Mouse (Mus musculus) adrenal gland, postnatal 36 days (tissue): ENCODE measurements around the gene Dock6. TPM values are rescaled to one million over a fixed set of nuclear protein-coding genes. Genes with fewer than 3 reads are reported as not detected.
A peak's percentile ranks its signal among the peaks of the same experiment; 100 is the strongest.
"Not testable (repeated sequence)": the region's sequence is repeated elsewhere in the genome, so short reads cannot be mapped to it uniquely, and the experiment has no call there.

Source experiments
- DNase-seq, 2 experiments: peaks; one replicate each; pipeline ENCODE4 v3.0.0; 2021; ENCODE audit warnings: mixed read lengths in 1 of 2
- long read RNA-seq, 2 experiments: library from polyadenylated mRNA; stranded (forward); transcript quantifications; one replicate each; pipeline ENCODE4 v2.0.0; 2021; ENCODE audit warnings: borderline sequencing depth in 2 of 2
- total RNA-seq, 2 experiments: library from RNA; stranded (reverse); gene quantifications; 2 replicates each; pipeline ENCODE4 v1.2.3; 2021

Gene Dock6
- total RNA-seq, result 10 to 100 TPM; 31.2 to 40.7 TPM
- long read RNA-seq, experiment 1, partial matches to known transcripts, result 0 of 1 reads
- long read RNA-seq, experiment 1, other reads (novel, unspliced or antisense), result 1 of 1 reads
- long read RNA-seq, experiment 2, partial matches to known transcripts, result 0 of 1 reads
- long read RNA-seq, experiment 2, other reads (novel, unspliced or antisense), result 1 of 1 reads

DNA sequence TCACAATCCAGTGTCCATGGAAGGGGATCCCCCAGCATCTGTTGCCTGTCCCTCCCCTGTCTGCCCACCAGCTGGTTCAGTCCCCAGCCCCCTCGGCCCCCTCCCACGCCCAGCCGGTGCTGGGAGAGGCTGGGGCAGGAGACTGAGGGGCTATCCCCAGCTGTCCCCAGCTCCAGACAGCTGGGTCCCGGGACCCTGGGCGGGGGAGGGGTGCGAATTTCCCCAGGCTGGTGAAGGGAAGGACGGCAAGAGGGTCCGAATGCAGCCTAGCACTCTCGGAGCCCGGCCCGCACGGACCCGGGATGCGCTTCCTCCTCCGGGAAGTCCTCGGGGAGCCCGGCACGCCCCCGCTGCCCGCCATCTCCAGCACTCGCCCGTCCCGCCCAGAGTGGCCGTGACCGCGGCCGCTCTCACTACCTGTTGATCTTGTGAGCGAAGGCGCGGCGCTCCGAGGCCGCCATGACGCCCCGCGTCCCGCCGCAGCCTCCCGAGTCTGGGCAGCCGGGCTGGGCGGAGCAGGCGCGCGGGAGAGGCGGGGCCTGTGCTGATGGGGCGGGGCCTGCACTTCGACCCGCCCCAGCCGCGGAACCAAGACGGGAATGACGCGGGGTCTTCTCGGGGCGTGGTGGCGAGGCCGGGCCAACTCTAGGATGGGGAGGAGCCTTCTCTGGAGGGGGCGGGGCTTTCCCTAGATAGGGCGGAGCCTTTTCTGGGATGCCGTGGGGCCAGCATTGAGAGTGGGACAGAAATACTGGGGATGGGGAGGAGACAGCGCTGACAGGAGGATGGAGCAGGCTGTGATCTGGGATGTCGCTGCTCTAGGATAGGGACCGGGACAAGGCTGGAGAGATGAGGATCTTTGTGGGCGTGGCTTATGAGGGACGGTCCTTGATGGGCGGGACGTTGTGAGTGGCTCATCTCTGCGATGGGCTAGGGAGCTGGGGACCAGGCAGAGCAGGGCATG, at the start of gene Dock6:
Gene Dock6 (minus strand): TSS at position 508 of the 964 bp plus-strand sequence.
- peak; percentile 91 to 95 for DNase-seq

DNA sequence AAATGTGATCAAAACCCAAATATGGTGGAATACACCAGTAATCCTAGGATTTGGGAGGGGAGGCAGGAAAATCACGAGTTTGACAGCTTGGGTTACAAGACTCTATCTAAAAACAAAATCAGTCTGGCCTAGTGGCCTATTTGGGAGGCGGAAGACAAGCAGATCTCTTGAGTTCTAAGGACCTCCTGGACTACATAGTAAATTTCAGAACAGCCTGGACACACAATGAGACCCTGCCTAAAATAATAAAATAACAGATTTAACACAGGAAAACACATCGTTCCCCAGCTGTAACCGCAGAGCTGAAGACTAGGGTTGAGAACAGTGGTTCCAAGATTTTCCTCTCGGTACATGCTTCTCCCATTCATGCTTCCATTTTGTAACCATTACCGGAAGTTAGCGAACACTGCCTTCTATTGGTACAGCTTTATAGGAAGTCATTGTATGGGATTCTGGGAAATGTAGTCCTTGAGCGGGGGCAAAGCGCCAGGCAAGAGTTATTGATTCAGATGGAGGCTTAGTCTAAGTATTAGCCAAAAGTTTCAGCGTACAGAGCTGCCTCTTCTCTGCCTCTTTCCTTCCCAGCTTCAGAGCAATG, 48.9 kb upstream of the Dock6 start:
- DNase-seq, result peak; percentile 71 to 77

DNA sequence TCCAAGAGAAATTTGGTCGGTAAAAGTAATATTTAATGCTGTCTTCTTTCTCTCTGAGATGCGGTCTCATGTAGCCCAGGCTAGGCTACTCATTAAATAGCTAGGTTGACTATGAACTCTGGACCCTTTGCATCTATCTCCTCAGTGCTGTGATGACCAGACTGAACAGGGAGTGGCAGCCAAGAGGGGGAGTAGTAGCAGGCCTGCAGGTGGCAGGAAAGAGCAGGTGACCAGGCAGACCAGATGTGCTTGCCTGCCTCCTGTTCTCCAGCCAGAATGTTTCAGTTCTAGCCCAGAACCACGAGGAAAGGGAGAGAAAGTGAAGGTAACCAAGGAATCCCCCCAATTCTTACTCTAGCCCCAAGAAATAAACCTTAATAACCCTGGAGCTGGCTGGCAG, 36.8 kb upstream of the Dock6 start:
- DNase-seq, result no peak

DNA sequence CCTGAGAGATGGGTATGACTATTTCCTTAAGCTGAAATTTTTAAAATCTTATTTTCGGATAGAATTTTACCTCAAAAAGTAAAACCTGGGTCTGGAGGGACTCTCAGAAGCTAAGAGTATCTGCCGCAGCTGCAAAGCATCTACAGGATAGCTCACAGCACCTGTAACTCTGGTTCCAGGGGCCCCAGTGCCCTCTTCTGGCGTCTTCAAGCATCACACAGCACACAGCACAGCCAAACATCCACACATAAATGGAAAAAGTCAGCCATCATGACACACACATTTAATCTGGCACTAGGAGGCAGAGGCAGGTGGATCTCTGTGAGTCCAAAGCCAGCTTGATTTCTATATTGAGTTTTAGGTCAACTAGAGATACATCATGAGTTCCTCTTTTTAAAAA, 24.2 kb upstream of the Dock6 start:
- DNase-seq, result no peak

DNA sequence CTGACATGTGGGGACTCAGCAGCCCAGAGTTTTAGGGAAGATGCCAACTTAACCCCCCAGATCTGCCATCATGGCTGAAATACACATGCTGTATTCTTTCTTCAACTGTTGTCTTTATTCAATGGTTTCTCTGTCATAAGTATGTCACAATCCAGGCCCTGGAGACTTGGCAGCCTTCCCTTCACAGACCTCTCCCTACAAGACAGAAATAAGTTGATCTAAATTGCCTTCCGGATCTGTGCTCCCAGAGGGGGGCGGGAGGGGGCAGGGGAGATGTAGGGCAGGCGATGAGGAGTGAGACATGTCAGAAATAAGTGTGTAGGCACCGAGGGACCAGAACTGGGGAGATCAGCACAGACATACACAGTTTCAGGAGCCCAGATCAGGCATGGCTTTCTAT, 19.8 kb upstream of the Dock6 start:
- no peak for DNase-seq

DNA sequence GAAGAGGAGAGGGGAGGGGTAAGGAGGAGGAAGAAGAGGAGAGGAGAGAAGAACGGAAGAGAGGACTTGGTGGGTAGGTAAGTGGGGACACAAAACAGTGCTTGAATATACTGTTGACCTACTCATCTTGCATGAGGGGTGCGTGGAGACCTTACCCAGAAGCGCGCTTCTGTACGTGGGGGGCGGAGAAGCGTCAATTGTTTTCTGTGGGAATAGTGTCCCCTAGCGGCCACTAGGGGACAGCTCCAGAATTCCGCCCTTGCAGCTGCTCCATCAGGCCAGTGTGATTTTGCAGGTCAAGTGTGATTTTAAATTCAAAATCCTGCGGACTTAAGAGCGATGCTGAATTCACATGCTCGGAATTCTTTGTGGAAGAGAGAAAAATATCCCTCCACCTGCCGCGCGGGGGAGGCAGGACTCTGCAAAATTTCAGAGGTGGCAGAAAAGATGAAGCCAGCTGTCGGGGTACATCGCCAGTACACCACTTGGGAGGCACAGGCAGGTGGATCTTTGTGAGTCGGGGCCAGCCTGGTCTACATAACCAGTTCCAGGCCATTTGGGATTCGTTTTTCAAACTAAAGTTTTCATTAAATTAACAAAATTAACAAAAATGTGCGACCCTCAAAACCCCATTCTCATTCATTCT, 18.6 kb upstream of the Dock6 start:
- DNase-seq, result peak; percentile 49 to 69

DNA sequence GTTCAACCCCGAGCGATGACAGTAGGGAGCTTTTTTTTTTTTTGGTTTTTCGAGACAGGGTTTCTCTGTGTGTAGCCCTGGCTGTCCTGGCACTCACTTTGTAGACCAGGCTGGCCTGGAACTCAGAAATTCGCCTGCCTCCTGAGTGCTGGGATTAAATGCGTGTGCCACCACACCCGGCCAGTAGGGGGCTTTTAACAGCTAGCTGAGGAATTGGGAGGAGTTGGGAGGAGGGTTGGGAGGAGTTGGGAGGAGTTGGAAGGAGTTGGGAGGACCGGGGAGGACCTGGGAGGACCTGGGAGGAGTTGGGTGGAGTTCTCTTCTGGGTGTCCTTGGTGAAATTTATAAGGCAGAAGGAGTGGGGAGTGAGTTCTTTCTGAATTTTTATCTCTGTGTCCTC, 16.9 kb upstream of the Dock6 start:
- DNase-seq, result peak; percentile 75 to 77

DNA sequence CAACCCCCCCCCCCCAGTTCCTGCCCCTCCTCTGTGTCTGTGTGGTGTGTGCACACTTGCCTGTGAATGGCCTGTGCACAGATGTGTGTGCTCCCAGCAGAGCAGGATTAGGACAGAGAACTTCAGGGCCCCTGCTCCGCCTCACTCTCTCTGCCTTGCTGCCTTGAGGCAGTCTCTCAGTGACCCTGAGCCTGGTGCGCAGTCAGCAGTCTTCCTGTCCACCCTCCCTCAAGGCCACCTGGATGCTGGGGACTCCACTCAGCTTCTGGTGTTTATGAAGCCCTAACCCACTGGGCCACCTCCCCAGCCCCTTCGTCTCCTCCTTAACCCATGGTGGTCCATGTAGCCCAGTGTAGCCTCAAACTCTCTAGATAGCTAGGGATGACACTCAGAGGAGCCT, 15.3 kb upstream of the Dock6 start:
- peak; percentile 50 to 64 for DNase-seq

DNA sequence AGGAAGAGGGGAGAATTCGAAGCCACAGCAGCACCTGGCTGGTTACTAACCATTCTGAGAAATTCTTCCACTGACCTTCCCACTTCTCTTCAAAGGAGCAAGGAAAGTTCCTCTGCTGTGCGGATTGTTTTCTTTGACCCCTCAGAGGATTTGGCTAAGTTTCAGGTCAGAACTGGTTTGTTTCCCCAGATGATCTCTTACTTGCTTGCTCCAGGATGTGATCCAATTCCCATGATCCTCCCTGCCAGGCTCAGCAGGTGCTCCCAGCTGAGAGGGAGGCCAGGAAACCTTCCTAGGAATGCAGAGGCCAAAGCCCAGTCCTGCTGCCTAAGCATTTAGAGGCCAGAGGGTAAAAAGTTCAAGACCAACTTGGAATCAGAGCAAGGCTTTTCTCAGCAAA, 14.2 kb upstream of the Dock6 start:
- peak; percentile 25 to 33 for DNase-seq

DNA sequence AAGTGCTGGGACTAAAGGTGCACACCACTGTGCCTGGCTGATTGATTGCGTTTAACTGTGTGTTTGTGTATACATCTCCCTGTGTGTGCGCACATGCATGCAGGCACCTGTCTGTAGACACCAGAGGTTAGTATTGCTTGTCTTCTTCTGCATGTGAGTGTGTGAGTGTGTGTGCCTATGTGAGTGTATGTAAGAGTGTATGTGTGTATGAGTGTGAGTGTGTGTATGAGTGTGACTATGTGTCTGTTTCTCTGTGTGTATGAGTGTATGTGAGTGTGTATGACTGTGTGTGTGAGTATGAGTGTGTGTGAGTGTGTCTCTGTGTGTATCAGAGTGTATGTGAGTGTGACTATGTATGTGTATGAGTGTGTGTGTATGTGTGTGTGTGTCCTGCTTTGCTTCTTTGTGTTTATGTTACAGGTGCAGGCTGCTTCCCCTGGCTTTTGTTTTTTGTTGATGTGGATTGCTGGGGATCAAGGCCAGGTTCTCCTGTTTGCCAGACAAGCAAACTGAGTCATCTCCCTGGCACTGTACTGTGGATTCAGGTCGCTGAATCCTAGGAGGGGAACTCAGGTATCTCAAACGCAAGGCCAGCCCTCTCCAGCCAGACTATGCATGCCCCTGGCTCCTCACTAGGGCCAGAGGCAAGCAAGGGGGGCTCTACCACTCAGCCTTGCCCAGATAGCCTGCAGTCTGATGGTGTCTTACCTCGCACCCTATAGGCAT, 13.4 kb upstream of the Dock6 start:
- peak; percentile 36 to 50 for DNase-seq

DNA sequence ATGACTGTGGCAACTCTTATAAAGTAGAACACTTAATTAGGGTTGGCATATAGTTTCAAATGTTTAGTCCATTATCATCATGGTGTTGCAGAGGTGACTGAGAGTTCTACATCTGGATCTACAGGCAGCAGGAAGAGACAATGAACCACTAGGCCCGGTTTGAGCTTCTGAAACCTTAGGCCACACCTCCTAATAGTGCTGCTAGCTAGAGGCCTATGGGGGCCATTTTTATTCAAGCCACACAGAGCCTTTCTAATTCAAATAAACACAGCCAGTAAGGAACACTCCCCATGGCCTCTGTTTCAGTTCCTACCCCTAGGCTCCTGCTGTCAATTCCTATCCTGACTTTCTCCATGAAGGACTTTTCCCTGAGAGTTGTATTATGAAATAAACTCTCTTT, 9.7 kb upstream of the Dock6 start:
- no peak for DNase-seq

DNA sequence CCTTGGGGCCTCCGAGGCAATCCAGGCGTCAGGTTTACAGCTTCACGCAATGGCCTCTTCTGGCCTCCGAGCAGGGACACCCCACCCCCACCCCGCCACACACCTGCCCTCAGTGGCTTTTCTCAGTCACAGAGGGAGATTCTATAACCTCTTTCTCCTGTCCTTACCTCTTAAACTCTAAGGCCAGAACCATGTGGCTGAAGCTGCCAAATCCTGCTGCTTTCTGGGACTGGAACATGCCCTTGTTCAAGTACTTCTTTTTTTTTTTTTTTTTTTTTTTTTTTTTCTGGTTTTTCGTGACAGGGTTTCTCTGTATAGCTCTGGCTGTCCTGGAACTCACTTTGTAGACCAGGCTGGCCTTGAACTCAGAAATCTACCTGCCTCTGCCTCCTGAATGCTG, 7.9 kb upstream of the Dock6 start:
- DNase-seq, result not testable (repeated sequence)

DNA sequence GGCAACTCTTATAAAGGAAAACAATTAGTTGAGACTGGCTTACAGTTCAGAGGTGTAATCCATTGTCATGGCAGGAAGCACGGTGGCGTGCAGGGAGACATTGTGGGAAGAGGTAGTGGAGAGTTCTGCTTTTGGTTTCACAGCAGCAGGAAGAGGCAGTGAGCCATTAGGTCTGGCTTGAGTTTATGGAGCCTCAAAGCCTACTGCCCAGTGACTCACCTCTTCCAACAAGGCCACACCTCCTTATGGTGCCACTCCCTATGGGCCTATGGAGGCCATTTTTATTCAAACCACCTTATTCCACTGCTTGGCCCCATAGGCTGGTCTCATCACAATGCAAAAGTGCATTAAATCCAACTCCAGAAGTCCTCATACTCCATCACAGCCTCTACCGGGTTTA, 7.2 kb upstream of the Dock6 start:
- no peak for DNase-seq

DNA sequence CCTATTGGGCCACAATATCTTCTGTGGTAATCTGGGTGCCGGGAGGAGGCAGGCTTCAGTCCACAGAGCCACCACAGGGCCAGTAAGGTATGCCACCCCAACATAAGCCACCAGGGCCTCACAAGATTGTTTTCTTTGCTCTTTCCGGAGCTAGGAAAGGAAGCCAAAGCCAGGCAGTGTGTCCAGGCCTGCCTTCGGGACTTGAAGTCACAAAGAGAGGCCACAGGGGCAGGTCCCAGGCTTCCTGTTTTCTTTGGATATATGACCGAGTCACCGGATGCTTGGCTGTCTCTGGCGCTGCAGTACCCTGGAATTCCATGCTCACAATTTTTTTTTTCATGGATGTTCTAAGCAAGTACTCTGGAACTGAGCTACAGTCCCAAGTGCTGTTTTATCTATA, 5.6 kb upstream of the Dock6 start:
- DNase-seq, result peak; percentile 65 to 73

DNA sequence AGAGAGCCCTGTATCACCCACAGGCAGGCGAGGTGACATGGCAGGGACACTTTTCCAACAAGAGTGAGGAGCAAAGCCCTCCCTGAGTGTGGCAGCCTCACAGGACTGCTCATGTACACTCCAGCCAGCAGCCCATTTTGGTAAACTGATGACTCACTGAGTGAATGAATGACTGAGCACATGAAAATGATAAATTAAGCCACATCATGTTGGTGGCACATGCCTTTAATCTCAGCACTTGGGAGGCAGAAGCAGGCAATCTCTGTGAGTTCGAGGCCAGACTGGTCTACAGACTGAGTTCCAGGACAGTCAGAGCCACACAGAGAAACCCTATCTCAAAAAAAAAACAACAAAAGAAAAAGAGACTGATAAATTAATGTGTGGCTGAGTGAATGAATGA, 5.1 kb upstream of the Dock6 start:
- DNase-seq, result no peak

DNA sequence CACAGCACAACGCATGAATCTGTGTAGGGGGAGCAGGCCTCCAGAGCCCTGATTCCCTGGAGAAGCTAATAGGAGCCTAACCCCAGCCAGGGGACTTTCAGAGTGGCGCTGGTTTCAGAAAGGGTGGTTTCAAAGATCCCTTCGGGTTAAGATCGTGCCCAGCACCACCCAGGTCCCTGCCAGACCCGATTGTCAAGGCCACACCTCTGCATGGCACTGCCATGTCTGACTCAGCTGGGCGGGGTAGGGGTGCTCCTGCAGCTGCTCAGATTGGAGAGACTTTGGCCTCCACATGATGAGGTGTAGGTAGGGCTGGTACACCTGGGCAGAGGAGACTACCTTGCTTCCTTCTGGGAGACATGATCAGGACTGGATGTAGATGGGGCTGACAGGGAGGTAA, 2.5 kb upstream of the Dock6 start:
- peak; percentile 70 to 75 for DNase-seq

DNA sequence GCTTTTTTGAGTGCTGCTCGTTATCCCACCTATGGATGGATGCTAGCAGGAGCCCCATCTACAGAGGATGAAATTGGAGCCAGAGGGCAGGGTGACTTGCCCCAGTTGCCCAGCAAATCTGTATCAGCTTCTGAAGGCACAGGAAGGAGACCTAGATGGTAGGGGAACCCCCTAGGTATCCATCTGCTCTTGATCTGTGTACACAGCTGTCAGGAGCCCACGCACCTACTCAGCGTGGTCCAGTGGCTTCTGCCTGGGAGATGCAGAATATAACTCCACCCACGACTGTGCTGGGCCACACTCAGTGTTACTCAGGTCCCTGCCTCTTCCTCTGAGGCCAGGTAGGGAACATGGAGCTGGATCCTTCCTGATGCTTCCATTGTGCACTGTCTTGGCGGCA, 1.5 kb upstream of the Dock6 start:
- DNase-seq, result no peak

DNA sequence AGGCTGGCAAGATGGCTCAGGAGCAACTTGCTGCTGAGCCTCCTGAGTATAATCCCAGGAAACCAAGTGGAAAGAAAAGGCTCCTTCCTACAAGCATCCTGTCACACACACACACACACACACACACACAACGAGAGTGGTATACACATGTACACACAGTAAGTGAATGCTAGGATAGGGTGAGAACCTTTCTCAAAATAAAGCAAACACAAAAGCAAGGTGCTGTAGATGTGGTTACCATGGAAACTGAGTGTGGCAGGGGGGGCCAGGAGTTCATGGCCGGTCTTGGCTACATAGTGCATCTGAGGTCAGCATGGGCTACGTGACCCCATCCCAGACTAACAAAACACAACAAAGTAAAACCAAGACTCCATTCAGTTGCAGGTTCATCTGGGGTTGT, 1.4 kb downstream of the Dock6 start:
- no peak for DNase-seq

DNA sequence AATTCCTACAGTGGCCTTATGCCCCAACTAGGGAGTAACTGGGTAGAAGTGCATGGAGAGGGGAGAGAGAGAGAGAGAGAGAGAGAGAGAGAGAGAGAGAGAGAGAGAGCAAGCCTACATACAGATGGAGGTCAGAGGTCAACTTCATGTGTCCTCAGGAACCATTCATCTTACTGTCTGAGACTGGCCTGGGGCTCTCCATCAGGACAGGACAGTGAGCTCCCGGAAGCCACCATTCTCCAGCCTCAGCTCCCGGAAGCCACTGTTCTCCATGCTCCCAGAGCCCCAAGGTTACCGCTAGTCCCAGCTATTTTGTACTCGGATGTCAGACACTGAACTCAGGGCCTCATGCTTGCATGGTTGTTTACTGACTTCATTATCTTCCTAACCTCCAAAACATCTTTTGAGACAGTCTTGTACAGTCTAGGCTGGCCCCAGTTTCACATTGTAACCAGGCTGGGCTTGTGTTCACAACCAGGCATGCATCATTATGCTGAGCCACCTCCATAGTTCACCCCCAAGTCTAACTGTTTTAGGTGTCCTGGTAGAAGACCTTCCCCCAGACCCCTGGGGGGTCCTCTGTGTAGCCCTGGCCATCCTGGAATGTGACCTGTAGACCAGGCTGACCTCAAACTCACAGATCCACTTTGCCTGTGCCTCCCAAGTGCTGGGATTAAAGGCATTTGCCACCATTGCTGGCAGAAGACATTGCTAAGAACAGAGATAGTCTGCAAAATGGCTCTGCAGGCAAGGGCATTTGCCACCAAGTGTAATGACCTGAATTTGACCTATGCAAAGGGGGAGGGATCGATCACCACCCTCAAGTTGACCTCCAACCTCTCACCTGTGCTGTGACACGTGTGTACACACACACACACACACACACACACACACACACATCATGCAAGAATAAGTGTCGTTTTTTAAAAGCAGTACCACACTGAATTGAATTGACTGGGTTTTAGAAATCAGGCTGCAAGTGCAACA, 2.5 kb downstream of the Dock6 start:
- DNase-seq, result peak in 1 of 2 experiments; percentile 29

DNA sequence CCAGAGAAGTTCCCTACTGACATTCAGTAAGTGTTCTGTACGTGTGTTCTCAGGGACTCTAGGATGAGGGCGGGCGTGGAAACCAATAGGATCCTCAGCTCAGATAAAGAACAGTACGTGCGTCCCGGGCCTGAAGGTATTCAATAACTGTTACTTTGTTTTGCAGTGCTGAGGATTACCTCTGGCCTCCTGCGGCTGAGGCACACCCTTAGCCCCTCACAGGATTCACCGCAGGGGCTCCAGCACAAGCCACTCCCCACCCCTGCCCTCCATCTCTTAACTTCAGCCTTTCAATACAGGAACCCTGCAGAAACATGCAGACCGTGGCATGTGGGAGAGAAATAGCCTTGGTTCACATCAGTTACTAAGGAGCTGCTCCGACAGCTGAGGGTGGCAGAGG, 4.5 kb downstream of the Dock6 start:
- DNase-seq, result no peak

DNA sequence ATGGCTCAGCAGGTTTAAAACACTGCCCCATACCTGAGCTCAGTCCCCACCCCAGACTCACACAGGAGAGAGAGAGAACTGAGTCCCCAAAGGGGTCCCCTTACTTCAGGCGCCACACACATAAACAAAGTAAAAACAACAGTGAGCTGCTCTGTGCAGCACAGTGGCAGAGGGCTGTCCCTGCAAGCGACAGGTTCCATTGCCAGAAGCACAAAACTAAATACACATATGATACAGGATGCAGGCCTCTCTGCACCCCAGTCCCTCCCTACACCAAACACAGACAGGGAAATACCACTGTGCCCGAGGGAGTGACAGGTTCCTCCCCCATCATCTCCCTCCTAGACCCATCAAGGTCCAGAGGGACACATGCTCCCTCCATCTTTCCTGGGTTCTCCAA, 5.0 kb downstream of the Dock6 start:
- DNase-seq, result no peak
